Mouse (Mus musculus) neural tube, embryonic 14.5 days (tissue): ENCODE measurements around the gene Rdh1. TPM values are rescaled to one million over a fixed set of nuclear protein-coding genes. Genes with fewer than 3 reads are reported as not detected.

ENCODE experiments used
- ATAC-seq: fragments of 200-750 bp; cut with Nextera tagmentation; 2 replicates; pipeline ENCODE4 v1.8.0; 2017; ENCODE audit warnings: low read depth, mild to moderate bottlenecking, moderate TSS enrichment, moderate library complexity
- H3K27ac ChIP-seq: fragments of 300-500 bp; sonication (generic); 2 replicates; pipeline ENCODE4 v1.5.1; 2014; ENCODE audit warnings: low read depth, mild to moderate bottlenecking, control low read depth, low read length, moderate library complexity, mixed read lengths
- H3K27me3 ChIP-seq: fragments of 300-500 bp; sonication (generic); 2 replicates; pipeline ENCODE4 v1.6.1; 2014; ENCODE audit warnings: low read length; ENCODE audit not compliant: control insufficient read depth, insufficient read depth
- H3K36me3 ChIP-seq: fragments of 300-500 bp; sonication (generic); 2 replicates; pipeline ENCODE4 v1.6.1; 2014; ENCODE audit warnings: low read length, mixed read lengths; ENCODE audit not compliant: control insufficient read depth, insufficient read depth
- H3K4me1 ChIP-seq: fragments of 300-500 bp; sonication (generic); 2 replicates; pipeline ENCODE4 v1.6.1; 2014; ENCODE audit warnings: low read length; ENCODE audit not compliant: control insufficient read depth, insufficient read depth
- H3K4me2 ChIP-seq: fragments of 300-500 bp; sonication (generic); 2 replicates; pipeline ENCODE4 v1.6.1; 2014; ENCODE audit warnings: mild to moderate bottlenecking, low read depth, low read length, control low read depth
- H3K4me3 ChIP-seq: fragments of 300-500 bp; sonication (generic); 2 replicates; pipeline ENCODE4 v1.5.1; 2014; ENCODE audit warnings: low read depth, low read length, control low read depth, mixed read lengths
- H3K9ac ChIP-seq: fragments of 300-500 bp; sonication (generic); replicated peaks from 2 replicates; pipeline ENCODE4 v1.6.1; 2014; ENCODE audit warnings: low read depth, mild to moderate bottlenecking, control low read depth, low read length, mixed read lengths
- H3K9me3 ChIP-seq: fragments of 300-500 bp; sonication (generic); 2 replicates; pipeline ENCODE4 v1.6.1; 2016; ENCODE audit warnings: low read length; ENCODE audit not compliant: control insufficient read depth
- WGBS: fragments of 180-500 bp; shearing (Covaris S2); extraction: QIAGEN DNeasy Blood & Tissue Kit; methylation state at CpG from one replicate; pipeline ENCODE4 v1.1.7; 2014; 5-methylcytosine and 5-hydroxymethylcytosine counted together
- polyA plus RNA-seq: library from polyadenylated mRNA; unstranded; fragments of >200 nt; fragmentation: Nextera tagmentation; extraction: Ambion mirVana; gene quantifications from 2 replicates; pipeline ENCODE4 v1.2.1, GENCODE M21; 2014

The Rdh1 gene
- polyA plus RNA-seq, 1 experiment from 2014 or later = not detected

DNA sequence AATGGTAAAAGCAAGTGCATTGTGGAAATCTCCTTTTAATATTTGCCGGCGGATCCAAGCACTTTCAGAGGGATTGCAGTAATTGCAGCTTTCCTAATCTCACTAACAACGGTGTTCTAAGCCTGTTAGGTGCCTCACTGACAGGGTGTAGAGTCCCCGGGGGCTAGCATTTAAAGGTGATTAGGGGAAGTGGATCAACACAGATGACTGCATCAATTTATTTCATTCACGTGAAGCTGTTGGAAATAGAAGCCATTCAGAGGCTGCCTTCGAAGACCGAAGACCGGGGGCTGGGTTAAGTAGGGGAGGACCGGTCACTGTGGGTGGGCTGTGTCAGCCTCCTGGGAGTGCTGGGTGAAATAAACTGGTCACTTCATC is 28.6 kb upstream of the Rdh1 start:
- Histone ChIP-seq H3K27ac (no peak overlapping the region), H3K4me3 (no peak overlapping the region), H3K9me3 (no peaks in the 10 kb centered on the region), H3K36me3 (no peaks in the 10 kb centered on the region), H3K4me2 (no peak overlapping the region), H3K27me3 (no peaks in the 10 kb centered on the region), H3K9ac (no peak overlapping the region; the same call in 1 of the 2 replicates), H3K4me1 (no peaks in the 10 kb centered on the region)
- ATAC-seq = no peak
- 24% methylated on average over 9 of the region's 9 CpGs for WGBS

DNA sequence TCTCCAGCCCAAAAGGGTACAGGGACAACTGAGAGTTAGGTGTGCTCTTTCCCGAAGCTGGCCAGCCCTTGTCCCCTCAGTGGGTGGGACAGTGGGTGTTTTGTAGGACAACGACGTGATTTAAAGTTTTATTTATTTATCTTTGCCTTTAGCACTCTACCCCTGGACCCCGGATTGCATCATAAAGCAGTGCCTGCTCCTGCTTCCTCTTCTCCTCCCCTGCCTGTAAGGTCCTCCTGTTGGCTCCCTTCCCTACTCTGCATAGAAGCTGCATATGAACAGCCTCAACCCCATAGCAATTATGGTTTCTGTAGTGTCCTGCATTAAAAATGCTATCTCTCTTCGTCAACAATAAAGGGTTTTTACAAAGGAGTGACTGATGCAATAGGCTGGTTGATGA is 28.1 kb upstream of the Rdh1 start:
- no peak overlapping the region for H3K27ac ChIP-seq

DNA sequence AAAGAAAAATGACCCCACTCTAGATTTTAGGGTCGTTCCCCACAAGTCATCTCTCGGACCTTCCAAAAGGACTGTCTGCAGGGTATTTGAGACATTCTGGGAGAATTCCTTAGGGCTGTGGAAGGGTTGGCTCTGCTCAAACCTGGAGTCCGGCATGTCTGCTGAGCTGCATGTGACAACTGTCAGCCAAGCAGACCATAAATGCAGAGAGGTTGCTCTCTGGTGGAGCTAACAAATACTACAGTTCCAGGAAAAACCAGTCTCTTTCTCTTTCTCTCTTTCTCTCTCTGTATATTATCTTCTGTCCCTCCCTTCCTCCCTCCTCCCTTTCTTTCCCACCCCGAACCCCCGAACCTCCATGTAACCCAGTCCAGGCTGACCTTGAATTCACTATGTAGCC is 25.1 kb upstream of the Rdh1 start:
- ATAC-seq = no peak
- Histone ChIP-seq H3K27me3 (no peaks in the 10 kb centered on the region), H3K9ac (no peak overlapping the region), H3K9me3 (no peaks in the 10 kb centered on the region), H3K4me2 (no peak overlapping the region), H3K36me3 (no peaks in the 10 kb centered on the region), H3K4me3 (no peak overlapping the region), H3K27ac (no peak overlapping the region), H3K4me1 (no peaks in the 10 kb centered on the region)
- WGBS = 47% methylated on average over 5 of the region's 5 CpGs

More for the DNA sequence above, 28.1 kb upstream of the Rdh1 start:
- WGBS = 18% methylated on average over 5 of the region's 5 CpGs
- H3K4me1 ChIP-seq = no peaks in the 10 kb centered on the region
- H3K9me3 ChIP-seq = no peaks in the 10 kb centered on the region
- H3K4me3 ChIP-seq = no peak overlapping the region
- ATAC-seq = no peak
- no peak overlapping the region; the same call in 1 of the 2 replicates for H3K9ac ChIP-seq
- H3K4me2 ChIP-seq = no peak overlapping the region
- H3K27me3 ChIP-seq = no peaks in the 10 kb centered on the region
- H3K36me3 ChIP-seq = no peaks in the 10 kb centered on the region

DNA sequence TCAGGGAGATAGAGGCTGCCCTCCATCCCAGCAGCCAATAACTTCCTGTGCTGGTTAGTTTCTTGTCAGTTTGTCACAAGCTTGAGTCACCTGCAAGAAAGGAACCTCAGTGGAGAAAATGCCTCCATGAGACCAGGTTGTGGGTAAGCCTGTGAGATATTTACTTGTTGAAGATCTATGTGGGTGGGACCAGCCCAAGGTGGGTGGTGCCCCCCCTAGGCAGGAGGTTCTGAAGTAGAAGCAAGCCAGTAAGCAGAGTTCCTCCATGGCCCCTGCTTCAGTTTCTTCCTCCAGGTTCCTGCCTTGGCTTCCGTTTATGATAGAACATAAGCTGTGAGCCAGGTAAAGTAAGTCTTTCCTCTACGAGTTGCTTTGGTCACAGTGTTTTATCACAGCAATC is 23.3 kb upstream of the Rdh1 start:
- Histone ChIP-seq H3K9me3 (no peaks in the 10 kb centered on the region), H3K9ac (no peak overlapping the region), H3K27ac (no peak overlapping the region), H3K4me3 (no peak overlapping the region), H3K4me1 (peaks cover 9% of the 10 kb centered on the region), H3K36me3 (no peaks in the 10 kb centered on the region), H3K27me3 (no peaks in the 10 kb centered on the region), H3K4me2 (no peak overlapping the region)
- 79% methylated on average over 2 of the region's 2 CpGs for WGBS
- no peak for ATAC-seq

DNA sequence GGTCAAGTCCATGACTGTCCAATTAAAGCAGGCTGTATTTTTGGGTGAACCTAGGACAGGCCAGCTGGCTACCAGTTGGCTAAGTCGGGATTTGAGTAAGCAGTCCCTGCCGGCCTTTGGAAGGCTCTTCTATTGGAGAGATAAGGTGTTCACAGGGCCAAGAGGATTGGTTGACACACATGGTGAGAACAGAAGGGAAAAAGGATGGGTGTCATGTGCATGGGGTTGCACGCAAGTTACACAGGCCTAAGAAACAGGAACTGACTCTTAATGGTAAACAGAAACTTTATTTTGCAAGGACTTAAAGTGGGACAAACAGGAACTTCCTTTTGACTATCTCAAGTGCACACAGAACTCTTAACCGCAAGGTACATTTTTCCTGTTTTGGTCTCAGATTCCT is 22.6 kb upstream of the Rdh1 start:
- no peak overlapping the region for H3K4me2 ChIP-seq
- peaks cover 9% of the 10 kb centered on the region for H3K4me1 ChIP-seq
- no peak overlapping the region for H3K9ac ChIP-seq
- 76% methylated on average over 4 of the region's 4 CpGs for WGBS
- peaks cover 4% of the 10 kb centered on the region for H3K36me3 ChIP-seq
- no peak overlapping the region for H3K27ac ChIP-seq
- ATAC-seq = no peak
- H3K9me3 ChIP-seq = no peaks in the 10 kb centered on the region
- no peak overlapping the region for H3K4me3 ChIP-seq
- H3K27me3 ChIP-seq = no peaks in the 10 kb centered on the region

DNA sequence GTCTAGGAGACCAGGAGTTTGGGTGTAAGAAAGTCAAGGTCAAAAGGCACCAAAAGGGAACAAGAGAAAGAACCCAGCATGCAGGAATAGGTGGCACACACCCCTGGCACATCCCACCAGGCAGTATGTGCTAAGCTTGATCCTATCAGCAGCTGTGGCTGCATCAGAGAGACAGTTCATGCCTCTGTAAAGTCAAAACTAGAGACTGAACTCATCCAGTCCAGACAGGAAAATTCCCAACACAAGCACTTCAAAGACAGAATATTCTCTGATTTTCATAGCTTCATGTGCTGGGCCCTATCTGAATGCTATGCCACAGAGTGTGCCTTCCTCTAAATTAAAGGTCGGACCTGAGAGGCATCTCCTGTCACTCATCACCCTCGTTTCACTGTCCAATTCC is 22.0 kb upstream of the Rdh1 start:
- Histone ChIP-seq H3K9ac (no peak overlapping the region), H3K9me3 (no peaks in the 10 kb centered on the region), H3K4me3 (no peak overlapping the region), H3K27me3 (no peaks in the 10 kb centered on the region), H3K4me2 (no peak overlapping the region), H3K27ac (no peak overlapping the region), H3K36me3 (peaks cover 9% of the 10 kb centered on the region), H3K4me1 (peaks cover 9% of the 10 kb centered on the region)
- WGBS = 27% methylated on average over 2 of the region's 2 CpGs
- no peak for ATAC-seq

DNA sequence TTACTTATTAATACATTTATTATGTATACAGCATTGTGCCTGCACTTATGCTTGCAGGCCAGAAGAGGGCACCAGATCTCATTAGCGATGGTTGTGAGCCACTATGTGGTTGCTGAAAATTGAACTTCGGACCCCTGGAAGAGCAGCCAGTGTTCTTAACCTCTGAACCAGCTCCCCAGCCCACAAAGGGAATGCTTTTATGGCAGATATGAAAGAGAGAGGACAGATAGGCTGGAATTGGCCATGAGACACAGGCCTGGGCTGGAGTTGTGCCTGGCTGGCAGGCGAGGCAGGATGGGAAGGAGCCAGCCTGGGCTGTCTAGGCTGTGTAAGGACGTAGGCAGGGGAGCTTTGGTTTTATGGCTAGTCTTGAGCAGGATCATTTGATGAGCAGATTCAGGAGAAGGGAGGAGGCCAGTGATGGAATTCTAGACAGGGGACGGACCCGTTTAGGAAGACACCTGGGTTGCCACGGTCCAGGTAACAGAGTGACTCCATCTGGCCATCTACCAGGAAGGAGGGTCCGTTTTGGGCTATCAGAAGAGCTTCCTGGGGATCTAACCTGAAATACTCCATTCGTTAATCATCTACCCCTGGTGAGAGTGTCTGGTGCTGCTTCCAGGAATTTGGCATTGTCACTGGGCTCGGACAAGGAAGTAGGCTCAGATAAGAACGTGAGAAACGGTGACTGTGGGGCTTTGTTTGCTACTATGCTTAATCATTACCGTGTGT is 21.2 kb upstream of the Rdh1 start:
- no peak for ATAC-seq
- peaks cover 9% of the 10 kb centered on the region for H3K4me1 ChIP-seq
- no peak overlapping the region for H3K4me2 ChIP-seq
- no peak overlapping the region for H3K9ac ChIP-seq
- 57% methylated on average over 13 of the region's 13 CpGs for WGBS
- H3K27me3 ChIP-seq = no peaks in the 10 kb centered on the region
- no peak overlapping the region for H3K27ac ChIP-seq
- H3K36me3 ChIP-seq = peaks cover 17% of the 10 kb centered on the region
- H3K4me3 ChIP-seq = no peak overlapping the region
- no peaks in the 10 kb centered on the region for H3K9me3 ChIP-seq

DNA sequence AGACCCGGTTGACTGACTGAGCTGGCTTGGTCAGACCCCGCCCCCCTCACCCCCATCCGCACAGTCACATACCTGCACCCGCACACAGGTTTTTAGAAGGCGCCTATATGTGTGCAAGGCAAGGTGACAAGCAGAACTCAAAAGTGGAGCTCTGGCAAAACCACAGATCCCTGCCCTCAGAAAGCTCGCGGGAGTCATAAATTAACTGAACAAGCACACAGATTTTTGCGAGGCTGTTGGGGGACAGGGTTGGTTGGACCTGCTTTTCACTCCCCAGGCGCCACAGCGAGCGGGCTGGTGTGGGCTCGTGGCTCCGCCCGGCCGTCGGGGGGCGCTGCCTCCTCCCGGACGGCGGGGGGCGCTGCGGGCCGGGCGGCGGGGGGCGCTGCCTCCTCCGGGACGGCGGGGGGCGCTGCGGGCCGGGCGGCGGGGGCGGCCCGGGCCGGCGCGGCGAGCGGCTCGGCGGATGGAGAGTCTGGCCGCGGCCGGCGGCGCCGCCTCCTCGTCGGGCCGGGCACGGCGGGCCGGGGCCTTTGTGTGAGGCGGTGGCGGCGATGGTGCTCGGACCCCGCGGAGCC is 20.3 kb upstream of the Rdh1 start, which contains the start of gene Zbtb39:
Gene Zbtb39 (plus strand): TSS at position 456 of the 578 bp plus-strand sequence.
- ATAC-seq = peak; percentile 86
- 2% methylated on average over 38 of the region's 61 CpGs for WGBS

DNA sequence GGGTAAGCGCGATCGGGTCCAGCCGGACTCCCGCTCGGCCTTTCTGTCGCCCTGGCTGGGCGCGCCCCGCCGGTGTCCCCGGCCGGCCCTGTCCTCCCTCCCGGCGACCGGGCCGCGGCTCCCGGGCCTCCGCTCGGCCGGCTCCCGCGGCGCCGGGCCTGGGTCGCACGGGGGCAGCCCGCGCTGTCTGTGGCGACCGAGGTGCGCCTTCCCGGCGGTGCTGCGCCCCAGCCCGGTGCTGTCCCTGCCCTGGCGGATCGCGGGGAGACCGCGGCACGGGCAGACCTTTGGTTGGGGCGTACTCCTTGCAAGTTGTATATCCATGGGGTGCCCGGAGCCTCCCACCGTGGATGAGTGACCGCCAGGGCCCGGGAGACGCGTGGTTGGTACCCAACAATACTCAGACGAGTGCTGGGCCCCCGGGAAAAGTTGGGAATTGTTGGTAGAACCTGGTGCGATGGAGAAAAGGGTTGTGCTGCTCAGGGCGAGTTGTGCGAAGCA is 19.8 kb upstream of the Rdh1 start:
- peak overlapping the region; percentile 89 for H3K9ac ChIP-seq
- H3K9me3 ChIP-seq = no peaks in the 10 kb centered on the region
- under 1% methylated on average over 43 of the region's 55 CpGs for WGBS
- H3K4me3 ChIP-seq = peak overlapping the region; percentile 87
- peaks cover 31% of the 10 kb centered on the region for H3K36me3 ChIP-seq
- no peaks in the 10 kb centered on the region for H3K27me3 ChIP-seq
- peak overlapping the region; percentile 80 for H3K4me2 ChIP-seq
- ATAC-seq = peak; percentile 70
- H3K4me1 ChIP-seq = peaks cover 9% of the 10 kb centered on the region
- H3K27ac ChIP-seq = peak overlapping the region; percentile 70

More for the DNA sequence above, 20.3 kb upstream of the Rdh1 start, which contains the start of gene Zbtb39:
- peaks cover 26% of the 10 kb centered on the region for H3K36me3 ChIP-seq
- H3K27ac ChIP-seq = peak within 1 kb of the TSS; percentile 70
- H3K9me3 ChIP-seq = no peaks in the 10 kb centered on the region
- peak within 1 kb of the TSS; percentile 80 for H3K4me2 ChIP-seq
- H3K27me3 ChIP-seq = no peaks in the 10 kb centered on the region
- H3K4me3 ChIP-seq = peak within 1 kb of the TSS; percentile 87
- peaks cover 9% of the 10 kb centered on the region for H3K4me1 ChIP-seq
- H3K9ac ChIP-seq = peak within 1 kb of the TSS; percentile 89
